Mouse (Mus musculus): ENCODE measurements around the gene Hdhd5. TPM values are rescaled to one million over a fixed set of nuclear protein-coding genes. Genes with fewer than 3 reads are reported as not detected.

Gene Hdhd5
- 10 to 100 TPM; 20.1 to 21.7 TPM for total RNA-seq (2021)
- long read RNA-seq, experiment 1, transcript Hdhd5-201 (8 exons, 1,928 nt) = major isoform, 25 of 38 reads
- long read RNA-seq, experiment 1, partial matches to known transcripts = 2 of 38 reads
- long read RNA-seq, experiment 1, other reads (novel, unspliced or antisense) = 11 of 38 reads
- long read RNA-seq, experiment 2, transcript Hdhd5-201 (8 exons, 1,928 nt) = major isoform, 23 of 29 reads
- long read RNA-seq, experiment 2, partial matches to known transcripts = 1 of 29 reads
- long read RNA-seq, experiment 2, other reads (novel, unspliced or antisense) = 5 of 29 reads

DNA sequence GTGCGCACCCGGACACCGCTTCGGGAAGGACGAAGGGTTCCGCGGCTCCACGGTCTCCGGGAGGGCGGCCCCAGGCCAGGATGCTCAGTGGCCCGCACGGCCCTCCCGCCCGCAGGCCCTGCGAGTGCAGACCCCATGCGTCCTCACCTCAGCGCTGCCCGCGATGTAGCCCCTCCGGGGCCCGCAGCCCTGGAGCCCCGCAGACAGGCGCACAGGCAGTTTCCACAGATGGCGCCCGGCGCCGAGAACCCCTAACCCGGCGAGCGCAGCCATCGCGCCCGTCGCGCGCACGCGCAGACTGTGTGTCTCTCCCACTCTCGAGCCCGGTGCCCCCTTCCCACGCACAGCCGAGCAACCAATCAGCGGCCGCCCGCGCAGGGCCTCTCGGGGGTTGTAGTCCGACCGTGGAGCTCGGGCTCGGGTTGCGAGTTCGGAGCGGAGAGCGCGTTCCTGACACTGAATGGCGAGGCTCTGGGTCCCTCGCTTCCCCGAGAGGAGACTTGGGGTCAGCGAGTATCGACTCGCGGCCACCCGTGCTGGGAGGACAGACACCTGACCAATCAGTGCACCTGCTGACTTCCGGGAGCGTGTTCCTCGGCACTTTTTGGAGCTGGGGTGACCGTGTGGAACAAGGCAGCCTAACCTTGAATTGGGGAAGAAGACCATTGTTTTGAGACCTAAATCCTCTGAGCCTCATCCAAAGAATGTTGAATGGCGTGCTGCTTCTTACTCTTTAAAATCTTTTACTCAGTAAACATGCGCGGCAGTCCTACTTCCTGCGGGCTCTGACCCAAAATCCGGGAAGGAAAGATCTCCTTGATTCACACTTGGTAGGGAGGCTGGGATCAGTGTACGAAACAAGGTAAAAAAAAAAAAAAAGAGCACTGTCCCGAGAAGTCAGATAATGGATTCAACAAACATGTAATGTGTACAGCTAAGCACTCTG, at the start of gene Hdhd5:
Hdhd5 (minus strand) TSS at position 300 of the 946 bp plus-strand sequence.
- peak; percentile 95 to 96 for DNase-seq
- intact Hi-C loops (cut with DNase I) = no loop called here

DNA sequence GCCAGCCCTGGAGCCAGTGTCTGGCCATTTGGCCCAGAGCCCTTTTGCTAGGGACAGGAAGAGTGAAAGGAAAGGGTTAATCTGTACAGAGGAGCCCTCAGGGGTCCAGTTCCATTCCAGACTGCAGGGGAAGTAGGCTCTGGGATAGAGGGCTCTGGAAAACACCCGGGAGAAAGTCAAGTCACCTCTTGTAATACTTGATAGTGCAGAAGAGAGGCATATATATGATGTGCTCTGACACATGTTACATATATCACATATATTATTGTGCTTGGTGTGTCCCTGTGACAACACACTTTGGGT, 49.5 kb upstream of the Hdhd5 start:
- DNase-seq = no peak
- intact Hi-C loops (cut with DNase I) = no loop called here

DNA sequence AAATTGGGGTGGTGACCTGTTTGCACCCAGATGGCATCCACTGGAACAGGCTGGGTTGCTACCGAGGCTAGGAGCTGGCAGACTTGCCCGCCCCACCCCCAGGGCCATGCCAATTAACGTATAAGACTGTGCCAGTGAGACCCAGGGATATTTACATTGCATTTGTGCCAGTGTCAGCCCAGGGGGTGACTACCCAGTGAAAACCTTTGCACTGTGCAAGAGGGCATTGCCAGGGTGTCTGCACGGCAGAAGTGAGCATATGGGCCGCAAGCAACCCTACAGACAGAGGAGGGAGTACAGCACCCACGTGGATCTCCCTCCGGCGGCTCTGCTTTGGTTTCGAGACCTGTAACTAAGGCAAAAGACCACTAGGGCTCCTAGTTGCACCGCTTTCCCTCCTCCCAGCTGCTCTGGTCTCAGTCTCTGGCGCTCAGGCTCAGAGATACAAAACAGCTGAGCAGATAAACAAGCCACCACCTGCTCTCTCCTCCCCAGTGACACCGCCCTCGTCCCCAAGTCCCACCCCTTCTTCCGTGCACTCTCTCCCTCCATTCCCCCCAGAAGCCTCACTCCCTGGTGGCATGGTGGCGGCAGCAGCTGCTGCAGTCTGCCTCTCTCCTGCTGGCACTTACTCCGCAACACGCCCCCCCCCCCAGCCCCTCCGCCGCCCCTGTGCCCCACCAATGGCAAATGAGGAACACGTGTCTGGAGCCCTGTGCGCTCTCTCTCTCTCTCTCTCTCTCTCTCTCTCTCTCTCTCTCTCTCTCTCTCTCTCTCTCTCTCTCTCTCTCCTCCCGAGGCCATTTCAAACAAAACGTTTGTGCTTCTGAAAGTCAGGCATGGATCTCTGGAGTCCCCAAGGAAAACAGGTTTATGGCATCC, 49.0 kb upstream of the Hdhd5 start:
- DNase-seq = peak; percentile 43 to 60
- intact Hi-C loops (cut with DNase I) = no loop called here

DNA sequence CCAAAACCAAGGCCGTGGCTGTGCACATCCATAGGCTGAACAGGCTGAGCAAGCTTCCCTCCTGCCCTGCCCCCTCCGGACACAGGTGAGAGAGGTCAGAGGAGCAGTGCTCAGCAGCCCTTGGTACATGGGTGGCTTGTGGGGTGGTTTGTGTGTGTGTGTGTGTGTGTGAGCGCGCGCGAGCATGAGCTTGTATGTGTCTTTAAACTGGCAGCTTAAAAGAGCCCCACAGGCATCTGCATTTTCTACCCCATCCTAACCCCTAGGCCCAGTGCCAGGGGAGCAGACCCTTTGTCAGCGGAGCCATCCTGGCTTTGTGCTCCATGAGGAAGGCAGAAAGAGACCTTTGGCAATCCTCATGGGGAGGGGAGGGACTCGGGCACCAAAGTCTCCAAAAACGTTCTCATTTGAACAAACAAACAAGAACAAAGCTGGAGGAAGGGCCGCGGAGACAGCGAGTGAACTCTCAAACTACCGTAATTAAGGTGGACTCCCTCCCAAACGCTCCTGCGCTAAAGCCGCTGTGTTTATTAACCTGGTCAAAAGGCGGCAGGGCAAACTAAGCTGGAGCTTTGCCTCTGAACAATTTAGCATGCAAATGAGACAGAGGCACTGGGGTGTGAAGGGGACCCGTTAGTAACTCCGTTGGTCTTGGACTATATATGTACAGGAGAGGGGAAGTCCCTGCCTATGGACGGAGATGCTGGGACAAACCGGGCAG, 48.2 kb upstream of the Hdhd5 start:
- intact Hi-C loops (cut with DNase I) = no loop called here
- peak in 1 of 2 experiments; percentile 23 for DNase-seq

DNA sequence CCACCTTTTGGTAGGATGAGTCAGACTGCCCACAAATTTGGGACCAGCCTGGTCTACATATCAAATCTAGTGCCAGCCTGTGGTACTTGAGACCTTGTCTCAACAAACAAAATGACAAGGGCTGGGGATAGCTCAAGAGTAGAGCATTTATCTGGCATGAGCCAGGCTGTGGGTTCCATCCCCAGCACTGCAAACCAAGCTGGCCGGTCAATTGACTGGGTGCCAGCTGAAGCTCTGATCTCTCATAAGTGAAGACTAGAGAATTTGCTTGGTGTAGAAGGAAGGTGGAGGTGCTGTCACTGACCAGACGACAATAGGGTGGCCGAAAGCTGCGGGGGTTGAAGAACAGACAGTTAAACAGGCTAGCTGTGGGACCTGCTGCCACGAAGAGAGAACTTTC, 47.4 kb upstream of the Hdhd5 start:
- intact Hi-C loops (cut with DNase I) = no loop called here
- no peak for DNase-seq

DNA sequence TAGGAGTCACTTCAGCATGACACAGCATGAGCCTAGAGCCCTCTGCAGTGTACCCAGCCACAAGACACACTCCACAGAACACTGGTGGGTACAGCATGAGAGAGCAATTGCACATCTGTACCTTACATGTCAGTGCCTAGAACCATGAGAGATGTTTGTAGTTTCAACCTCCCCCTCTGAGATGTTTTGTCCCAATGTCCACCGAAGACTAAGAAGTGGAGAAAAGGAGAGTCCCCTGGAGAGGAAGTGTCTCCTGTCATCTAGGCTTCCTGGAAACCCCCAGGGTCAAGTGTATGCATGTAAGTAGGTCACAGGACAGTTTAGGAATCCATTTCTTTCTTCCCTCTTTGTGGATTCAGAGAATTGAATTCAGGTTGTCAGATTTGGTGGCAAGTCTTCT, 41.3 kb upstream of the Hdhd5 start:
- intact Hi-C loops (cut with DNase I) = no loop called here
- DNase-seq = no peak

DNA sequence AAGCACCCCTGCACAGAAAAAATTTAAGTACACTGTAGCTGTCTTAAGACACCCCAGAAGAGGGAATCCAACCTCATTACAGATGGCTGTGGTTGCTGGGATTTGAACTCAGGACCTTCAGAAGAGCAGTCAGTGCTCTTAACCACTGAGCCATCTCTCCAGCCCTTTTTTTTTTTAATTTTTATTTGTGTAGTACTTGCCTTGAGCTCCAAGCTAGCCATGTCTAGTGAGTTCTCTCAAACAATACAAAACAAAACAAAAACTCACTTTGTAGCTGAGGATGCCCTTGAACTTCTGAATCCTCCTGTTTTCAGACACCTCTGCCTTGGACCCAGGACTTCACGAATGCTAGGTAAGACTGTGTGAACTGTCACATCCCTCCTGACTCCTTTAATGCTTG, 37.1 kb upstream of the Hdhd5 start:
- intact Hi-C loops (cut with DNase I) = no loop called here
- DNase-seq = no peak

DNA sequence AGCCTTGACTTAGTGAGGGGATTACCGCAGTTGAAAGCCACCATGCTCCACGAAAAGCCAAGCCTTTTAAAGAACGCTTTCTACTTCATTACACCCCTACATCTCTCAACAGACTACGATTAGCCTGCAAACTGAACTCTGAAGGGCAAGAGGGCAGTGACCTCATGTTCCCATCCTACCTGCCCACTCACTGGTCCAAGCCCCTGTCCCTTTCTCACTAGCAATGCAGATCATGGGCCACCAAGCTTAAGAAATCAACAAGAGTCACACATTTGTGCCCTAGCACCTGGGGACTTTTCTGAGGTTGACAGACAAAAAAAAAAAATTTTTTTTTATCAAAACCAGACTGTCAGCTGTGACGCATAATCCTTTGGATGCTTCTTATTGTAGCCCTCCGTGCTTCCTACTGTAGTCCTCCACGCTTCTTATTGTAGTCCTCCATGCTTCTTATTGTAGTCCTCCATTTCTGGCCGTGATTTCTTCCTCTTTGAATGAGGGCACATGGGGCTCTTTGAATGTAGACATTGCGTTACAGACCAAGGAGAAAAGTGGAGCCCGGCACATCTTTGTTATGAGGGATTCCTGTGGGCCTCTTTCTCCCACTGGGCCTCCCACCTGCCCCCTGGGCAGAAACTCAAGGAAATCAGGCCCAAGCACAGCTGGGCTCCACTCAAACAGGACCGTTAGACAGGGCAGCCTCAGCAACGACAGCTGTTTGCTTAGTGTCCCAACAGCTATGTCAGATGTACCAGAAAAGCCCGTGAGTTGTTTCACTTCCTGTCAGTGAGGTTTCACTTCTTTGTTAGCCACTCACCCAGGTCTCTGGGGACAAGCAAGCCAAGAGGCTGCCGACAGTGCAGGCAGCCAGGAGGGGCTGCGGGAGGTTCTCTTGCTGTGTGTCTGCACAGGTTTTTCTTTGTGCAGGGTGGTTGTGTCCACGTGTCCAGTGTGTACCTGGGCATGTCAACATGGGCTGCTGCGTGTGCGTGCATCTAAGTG, 36.1 kb upstream of the Hdhd5 start:
- intact Hi-C loops (cut with DNase I) = no loop called here
- DNase-seq = peak; percentile 48 to 59

DNA sequence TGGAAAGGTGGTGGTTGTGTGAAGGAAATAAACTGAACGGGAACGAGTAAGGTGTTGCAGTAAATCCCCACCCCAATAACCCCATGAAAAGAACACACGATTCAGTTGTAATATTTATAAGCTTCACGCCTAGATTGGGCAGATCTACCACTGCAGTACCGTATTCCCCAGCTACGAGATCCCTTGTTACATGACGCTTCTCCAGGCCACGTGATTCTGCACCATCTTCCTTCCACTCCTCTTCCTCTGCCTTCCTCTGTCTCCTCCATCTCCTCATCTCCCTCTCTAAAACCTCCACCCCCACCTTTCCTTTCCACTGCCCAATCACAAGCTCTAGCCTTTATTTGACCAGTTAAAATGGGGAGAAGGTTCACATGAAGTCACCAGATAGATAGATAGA, 25.5 kb upstream of the Hdhd5 start:
- no peak for DNase-seq
- intact Hi-C loops (cut with DNase I) = no loop called here

DNA sequence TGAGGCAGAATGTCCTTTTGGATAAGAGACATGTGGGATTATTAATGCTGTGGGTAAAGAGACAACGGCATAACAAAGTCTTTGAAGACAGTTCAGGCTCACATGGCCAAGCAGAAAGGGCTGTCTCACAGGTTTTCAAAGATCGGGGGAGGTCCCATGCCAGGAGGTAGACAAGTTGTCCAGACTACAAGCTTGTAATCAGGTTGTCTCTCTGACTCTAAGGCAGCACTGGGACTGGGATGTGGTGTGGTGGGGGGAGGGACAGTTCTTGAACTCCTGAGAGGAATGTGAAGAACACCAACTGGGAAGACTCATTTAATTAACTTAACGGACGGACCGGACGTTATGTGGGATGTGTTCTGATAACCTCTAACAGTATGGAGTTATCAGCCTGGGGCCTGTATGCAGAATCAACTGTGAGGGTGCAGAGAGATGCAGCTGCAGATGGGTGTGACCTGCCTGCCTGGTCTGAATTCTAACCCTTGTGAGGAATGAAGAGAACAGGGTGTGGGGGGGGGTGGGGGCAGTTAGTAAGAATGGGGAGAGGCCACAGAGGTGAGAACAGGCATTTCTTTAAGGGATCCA, 25.0 kb upstream of the Hdhd5 start:
- intact Hi-C loops (cut with DNase I) = no loop called here
- DNase-seq = no peak

DNA sequence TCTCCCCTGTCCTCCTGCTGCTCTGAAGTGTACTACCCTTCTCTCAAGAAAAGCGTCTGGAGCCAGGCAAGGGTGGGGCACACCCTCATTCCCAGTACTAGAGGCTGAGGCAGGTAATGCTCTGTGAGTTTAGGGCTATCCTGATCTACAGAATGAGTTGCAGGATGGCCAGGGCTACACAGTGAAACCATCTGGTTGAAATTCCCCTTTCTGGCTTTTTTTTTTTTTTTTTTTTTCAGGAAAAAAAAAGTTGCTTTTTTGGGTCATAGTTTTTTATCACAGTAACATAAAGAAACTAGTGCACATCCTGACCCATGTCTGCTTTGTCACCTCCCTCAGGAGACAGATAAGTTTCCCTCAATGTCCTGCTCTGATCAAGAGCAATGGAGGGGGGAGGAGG, 24.0 kb upstream of the Hdhd5 start:
- intact Hi-C loops (cut with DNase I) = no loop called here
- DNase-seq = no peak

DNA sequence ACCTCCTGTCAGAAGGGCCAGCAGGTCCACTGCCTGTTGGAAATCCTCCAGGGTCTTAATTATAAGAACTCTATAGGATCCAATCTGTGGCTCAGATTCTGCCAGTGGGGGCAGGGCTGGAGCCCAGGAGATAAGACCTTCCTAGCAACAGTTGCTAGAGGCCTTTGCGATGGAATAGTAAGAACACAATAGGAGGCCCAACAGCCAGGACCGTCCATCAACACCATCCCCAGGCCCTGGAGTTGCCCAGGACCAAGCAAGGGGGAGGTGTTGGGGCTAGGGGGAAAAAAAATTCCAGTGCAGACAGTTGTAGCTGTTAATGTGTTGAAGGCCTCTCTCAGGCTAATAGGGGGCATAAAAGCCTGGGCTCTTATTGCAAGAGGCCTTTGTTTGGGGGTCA, 19.1 kb upstream of the Hdhd5 start:
- no peak for DNase-seq
- intact Hi-C loops (cut with DNase I) = no loop called here

DNA sequence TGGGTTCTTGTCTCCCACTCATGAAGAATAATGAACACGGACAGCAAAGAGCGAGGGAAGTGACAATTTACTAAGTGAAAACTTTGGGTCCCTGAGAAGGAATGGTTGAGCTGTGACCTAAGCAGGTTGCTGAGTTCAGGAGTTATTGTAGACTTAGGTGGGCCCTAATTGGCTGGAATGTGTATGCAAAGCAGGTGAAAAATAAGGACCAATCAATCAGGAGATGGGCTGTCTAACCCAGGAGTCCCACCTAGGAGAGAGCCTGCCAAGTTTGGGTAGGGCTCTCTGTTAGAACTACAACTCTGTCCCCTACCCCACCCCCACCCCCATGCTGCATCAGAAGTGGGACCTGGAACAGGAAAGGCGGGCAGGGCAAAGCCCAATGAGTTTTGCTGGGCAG, 17.5 kb upstream of the Hdhd5 start:
- DNase-seq = no peak
- intact Hi-C loops (cut with DNase I) = no loop called here

DNA sequence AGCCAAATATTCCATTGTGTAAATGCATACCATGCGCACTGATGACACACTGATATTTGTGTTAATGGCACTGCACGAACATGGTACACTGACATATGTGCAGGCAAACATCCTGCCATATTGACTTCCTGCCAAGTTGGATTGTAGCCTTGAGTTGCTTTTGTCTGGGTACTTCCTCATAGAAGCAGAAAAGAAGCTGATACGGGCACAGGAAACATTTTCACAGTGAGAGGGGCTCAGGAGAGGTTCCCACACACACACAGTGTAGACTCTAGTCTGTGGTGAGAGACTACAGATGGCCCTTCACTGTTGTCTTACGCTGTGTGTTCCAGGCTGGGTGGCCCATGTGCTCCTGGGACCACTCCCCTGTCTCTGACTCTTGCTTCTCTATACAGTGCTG, 15.9 kb upstream of the Hdhd5 start:
- no peak for DNase-seq
- intact Hi-C loops (cut with DNase I) = no loop called here

DNA sequence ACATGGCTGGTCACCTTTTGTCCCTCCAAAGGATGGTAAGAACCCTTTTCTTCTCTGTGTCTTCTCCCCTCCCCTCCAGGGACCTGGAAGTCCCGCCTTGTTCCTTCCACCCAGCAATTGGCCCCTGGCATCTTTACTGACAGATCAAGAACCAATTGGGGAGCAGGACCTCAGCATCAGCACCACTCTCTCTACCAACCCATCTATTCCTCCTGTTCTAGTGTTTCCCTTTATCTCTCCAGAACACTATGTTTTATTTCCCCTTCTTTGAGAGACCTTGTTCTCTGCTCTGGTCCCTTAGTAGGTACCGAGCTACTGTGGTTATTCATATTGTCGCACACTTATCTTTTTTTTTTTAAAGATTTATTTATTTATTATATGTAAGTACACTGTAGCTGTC, 15.2 kb upstream of the Hdhd5 start:
- intact Hi-C loops (cut with DNase I) = no loop called here
- no peak for DNase-seq

DNA sequence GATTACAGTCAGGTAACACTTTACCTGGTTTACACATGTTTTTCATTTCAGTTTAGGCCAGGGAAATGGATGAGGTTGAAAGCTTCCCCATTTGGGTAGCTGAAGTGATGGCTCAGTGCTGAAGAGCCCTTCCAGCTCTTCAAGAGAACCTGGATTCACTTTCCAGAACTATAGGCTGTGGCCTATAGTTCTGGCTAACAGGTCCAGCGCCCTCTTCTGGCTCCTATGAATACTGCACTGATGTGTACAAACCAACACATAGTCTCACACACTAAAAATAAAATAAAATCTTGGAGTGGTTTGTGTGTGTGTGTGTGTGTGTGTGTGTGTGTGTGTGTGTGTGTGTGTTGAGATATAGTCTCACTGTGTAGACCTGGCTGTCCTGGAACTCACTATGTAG, 10.9 kb upstream of the Hdhd5 start:
- intact Hi-C loops (cut with DNase I) = no loop called here

DNA sequence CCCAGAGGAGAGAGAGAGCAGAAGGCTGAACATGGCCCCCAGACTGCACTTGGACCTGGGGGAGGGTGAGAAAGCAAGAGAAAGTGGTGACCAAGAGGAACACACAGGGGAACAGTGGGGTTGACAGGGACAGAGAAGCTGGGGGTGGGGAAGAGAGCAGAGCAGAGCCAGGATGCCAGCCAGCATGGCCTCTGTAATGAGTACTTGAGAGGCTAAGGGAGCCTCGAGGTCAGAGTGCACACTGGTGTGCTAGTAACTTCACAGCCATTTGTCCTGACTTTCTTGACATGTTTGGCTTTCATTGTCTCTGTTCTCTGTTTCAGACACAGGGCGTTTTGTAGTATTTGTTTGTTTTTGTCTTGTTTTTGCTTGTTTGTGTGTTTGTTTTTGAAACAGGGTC, 10.3 kb upstream of the Hdhd5 start:
- DNase-seq = no peak

More for the DNA sequence above, 10.9 kb upstream of the Hdhd5 start:
- DNase-seq = no peak

DNA sequence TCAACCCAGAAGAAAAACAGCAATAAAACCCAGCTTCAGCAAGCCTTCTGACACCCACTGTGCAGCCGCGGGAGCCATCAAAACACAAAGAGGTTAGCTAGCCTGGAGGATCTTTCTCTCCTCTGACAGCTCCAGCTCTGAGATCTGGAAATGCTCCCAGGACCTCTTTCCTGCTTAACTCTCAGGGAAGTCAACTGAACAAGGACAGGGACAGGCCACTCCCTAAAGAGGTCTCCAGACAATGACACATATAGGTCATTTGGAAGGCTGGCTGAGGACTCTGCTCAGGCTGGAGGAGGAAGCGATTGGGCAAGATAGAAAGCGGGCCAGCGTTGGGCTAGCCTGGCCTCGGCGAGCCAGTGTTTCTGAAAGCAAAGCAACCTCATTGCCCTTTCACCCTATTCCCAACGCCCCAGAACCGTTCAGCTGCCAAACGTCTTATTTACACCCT, 8.7 kb upstream of the Hdhd5 start:
- DNase-seq = peak; percentile 64 to 67
- intact Hi-C loops (cut with DNase I) = loop anchor here (1.0 to 5.0 kb wide), 3 partner anchors 57 to 196 kb away; no protein-coding TSS in a partner anchor

More for the DNA sequence above, 10.3 kb upstream of the Hdhd5 start:
- intact Hi-C loops (cut with DNase I) = no loop called here
